Mouse (Mus musculus) kidney, postnatal 25 days (tissue): ENCODE data around the gene Rnf114.

Experiments used
- DNase-seq, 2 experiments: peaks; one replicate each; pipeline ENCODE4 v3.0.0; 2021; ENCODE audit warnings: mixed read lengths in 2 of 2

The Rnf114 gene

DNA sequence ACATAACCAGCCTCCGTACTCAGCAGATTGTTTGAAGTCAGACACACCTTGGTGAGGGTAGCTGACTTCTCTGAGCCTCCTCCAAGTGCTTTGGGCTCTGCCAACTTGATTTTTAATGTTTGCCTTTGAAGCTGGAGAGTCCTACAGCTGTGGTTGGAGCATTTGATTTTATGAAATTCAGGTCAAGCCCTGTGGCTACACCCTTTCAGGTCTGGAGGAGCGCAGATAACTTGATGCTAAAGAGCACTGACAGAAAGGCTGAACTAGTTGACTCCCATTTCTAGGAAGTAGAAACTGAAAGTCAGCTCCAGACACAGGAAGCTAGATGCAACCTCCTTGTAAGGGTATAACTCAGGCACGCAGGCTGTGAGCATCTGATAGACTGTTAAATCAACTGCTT is 12.7 kb downstream of the Rnf114 start:
- DNase-seq = peak in 1 of 2 experiments; percentile 26

DNA sequence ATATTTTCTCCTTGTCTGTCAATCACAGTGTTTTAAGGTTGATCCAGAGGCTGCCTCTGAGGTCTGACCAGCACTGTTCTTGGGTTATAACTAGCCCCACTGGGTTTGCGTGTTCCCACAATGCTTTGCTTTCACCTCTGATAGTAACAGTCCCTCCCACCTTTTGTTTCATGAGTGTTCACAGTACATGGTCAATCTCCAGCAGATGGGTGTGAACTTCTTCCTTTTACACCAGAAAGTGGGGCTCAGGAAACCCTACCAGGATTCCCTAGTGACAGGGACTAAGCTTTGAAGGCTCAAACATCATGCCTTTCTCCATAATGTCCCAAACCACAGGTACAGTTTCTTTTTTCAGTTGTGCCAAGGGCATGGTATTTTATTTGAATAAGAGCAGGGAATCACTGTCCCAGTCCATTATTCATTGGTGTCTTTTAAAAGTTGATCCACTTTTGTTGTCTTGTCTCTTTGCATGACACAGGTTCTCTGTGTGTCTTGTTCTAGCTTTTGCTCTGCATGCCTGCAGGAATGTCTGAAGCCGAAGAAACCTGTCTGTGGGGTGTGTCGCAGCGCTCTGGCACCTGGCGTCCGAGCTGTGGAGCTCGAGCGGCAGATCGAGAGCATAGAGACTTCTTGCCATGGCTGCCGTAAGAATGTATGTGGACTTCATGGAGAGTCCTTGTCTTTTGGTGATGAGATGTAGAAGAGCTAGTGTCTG is 14.3 kb downstream of the Rnf114 start:
- DNase-seq = peak in 1 of 2 experiments; percentile 23

DNA sequence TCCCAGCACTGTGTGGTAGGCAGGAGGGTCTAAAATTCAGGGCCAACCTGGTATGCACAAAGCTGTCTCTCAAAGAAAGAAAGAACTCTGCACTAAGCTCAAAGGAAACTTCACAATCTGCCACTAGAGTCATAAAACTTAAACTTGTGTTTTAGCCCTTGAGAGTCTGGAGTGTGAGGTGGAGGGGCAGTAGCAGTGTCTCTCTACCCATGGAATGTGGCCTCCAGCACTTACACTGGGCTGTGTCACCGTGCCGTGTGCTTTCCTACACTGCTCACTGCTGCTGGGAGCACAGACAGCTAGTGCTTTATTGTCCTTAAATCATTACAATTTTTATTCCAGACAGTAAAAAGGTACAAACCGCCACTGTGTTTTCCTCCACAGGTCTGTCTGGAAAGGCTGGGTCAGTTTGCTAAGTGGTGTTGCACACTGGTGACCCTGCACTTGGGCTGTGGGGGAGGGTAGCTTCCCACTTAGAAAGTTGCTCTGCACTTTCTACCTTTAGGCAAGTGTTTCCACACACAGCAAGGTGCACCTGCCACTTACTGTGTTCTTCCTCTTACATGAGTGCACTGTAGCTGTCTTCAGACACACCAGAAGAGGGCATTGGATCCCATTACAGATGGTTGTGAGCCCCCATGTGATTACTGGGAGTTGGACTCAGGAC is 15.4 kb downstream of the Rnf114 start:
- DNase-seq = peak in 1 of 2 experiments; percentile 24

DNA sequence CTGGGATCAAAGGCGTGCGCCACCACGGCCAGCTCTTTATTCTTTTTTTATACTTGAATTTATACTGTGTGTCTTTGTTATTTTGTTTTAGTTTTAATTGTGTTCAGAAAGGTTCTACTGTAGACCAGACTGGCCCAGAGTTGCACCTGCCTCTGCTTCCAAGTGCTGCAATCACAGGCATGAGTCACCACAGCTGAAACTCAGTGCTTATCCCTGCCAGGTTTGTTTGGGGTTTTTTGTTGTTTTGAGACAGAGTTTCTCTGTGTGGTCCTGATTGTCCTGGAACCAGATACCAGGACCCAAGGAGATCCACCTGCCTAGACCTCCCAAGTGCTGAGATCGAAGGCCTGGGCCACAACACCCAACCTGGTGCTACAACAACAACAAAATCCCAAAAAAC is 16.1 kb downstream of the Rnf114 start:
- DNase-seq = peak in 1 of 2 experiments; percentile 4

DNA sequence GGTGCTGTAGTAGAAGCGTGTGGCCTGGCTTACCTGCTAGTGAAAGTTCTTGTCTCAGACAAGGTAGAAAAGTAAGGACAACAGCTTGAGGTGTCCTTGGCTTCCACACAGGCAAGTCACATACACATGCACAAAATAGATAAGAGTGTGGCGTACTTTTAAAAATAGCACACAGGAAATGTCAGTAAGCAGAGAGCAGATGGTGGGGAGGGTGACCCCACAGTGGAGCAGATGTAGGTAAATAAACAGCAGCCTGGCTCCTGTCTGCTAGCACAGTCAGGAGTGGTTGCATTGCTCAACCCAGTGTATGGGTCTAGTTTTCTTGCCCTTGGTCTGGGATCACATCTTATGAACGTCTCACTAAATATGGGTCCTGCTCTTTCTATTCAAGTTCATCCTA is 18.0 kb downstream of the Rnf114 start:
- DNase-seq = no peak

DNA sequence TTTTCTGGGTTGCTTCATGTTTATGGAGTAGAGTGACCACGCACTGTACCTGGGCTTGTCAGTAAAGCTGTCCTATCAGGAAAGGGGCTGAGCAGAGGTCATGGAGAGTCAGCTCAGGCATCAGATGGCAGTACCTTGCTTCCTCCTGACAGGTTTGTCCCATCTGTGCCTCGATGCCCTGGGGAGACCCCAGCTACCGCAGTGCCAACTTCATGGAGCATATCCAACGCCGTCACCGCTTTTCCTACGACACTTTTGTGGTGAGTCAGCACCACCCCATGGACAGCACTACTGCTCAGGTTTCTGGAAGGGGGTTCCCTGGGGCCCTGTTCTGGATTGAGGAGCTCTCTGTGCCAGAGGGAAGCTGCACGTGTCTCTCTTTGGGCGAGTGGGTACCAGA is 19.9 kb downstream of the Rnf114 start:
- no peak for DNase-seq

DNA sequence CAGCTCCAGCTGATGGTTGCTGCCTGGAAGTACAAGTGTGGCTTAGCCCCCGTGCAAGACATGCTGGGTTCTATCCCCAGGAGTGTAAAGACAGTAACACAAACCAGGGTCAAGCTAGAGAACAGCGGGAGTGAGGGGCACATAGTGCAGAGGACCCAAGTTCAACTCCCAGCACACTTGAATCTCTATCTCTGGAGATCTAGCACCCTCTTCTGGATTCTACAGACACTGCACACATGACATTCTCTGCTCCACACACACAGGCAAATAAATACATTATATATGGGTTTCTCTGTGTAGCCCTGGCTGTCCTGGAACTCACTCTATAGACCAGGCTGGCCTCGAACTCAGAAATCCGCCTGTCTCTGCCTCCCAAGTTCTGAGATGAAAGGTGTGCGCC is 20.5 kb downstream of the Rnf114 start:
- DNase-seq = no peak

DNA sequence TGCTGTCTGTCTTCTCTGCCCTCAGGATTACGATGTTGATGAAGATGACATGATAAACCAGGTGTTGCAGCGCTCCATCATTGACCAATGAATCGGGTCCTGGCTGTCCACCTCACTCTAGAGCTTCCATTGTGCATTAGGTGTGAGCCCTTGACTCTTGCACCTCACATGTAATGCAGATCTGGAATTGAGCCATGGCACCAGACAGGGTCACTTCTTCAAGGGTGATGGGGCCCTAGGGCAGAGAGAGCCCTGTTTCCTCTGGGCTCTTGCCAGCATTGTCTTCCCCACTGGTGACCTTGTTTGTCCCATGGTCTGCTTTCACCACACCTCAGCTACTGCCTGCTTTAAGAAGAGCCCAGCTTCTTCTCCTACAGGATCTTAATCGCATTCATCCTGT is 22.2 kb downstream of the Rnf114 start:
- DNase-seq = no peak

DNA sequence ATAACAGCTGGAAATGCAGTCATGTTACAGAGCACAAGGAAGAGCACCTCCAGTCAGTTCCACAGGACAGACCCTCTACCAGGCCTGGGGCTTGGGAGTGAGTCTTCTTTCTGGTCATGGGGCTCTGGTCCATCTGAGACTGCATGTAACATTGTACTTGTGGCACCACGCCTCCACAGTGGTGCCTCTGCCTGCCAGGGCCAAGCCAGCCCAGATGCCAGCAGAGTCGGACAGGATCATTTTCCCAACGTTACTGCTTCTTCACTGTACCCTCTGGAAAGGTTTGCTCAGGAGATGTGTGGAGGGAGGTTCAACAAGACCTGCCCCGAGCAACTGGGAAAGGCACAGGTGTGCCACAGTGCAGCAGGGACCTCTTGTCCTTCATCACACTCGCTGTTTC is 23.2 kb downstream of the Rnf114 start:
- no peak for DNase-seq

DNA sequence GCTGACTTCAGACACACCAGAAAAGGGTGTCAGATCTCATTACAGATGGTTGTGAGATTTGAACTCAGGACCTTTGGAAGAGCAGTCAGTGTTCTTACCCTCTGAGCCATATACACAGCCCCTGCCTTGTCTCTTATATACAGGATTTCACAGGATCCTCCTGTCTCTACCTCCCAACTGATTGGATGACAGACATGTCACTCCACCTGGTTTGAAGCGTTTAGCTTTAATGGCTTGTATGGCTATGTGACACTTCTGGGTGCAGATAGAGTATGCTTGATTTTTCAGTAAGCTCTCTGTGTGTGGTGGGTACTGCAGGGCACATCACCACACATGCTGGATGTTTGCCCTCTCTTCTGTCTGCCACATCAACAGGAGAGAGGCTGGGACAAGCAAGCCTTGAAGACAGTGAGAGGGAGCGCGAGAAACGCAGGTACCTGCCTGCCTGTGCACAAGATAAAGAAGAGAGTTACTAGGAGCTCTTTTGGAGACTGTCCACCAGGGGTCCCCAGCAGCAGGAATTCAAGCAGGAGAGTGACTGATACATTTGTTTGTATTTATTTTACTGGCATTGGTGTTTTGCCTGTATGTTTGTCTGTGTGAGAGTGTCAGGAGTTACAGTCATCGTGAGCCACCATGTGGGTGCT is 27.3 kb downstream of the Rnf114 start:
- DNase-seq = no peak

DNA sequence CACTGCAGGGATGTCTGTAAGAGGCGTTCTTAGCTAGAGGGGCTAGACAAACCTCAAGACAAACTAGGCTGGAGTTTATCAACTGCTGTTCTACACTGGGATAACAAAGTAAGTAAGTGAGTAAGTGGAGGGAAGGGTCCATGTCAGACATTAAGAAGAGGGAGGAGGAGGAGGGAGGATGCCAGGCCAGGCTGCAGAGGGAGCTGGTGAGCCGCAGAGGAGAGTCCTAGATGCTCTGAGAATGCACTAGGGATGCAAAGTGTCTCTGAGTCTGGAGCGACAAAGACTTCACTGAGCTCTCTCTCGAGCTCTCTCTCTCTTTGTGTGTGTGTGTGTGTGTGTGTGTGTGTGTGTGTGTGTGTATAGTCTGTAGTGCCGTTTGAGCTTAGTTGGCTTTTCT is 35.8 kb downstream of the Rnf114 start:
- peak in 1 of 2 experiments; percentile 38 for DNase-seq

DNA sequence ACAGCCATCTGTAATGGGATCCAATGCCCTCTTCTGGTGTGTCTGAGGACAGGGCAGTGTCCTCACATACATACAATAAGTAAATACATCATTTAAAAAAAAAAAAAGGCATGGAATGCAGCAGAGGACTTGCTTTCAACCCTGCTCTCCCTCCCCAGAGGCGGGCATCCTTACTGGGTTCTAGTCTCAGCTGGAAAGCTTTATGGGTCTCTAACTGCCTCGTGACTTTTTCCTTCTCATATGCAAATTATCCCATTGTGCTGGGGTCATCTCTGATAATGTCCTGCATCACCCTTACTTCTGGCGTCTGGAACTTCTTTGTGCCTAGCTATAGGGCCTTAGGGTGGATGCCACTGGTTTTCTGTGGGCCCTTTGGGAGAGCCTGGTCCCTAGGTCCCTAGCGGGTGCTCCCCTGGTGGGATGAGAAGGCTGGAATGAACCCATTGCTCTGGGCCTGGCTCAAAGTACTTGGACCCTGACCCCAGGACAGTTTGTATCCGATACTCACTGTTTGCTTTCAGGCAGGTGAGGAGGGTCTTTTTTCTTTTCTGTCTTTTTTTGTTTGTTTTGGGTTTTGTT is 37.6 kb downstream of the Rnf114 start:
- no peak for DNase-seq

DNA sequence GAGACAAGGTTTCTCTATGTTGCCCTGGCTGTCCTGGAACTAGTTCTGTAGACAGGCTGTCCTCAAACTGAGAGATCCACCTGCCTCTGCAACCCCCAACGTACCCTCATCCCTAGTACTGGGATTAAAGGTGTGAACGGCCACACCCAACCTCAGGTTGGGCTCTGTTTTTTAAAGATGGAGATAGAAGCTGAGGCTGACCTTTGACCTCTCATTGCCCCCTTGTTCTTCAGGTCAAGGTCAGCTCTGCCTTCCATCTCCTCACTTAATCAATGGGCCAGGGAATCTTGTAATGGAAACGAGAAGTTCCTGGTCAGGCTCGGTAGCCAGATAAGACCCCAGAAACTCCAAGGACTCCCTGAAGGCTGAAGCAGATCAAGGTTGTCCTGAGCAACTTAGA is 38.1 kb downstream of the Rnf114 start:
- no peak for DNase-seq

DNA sequence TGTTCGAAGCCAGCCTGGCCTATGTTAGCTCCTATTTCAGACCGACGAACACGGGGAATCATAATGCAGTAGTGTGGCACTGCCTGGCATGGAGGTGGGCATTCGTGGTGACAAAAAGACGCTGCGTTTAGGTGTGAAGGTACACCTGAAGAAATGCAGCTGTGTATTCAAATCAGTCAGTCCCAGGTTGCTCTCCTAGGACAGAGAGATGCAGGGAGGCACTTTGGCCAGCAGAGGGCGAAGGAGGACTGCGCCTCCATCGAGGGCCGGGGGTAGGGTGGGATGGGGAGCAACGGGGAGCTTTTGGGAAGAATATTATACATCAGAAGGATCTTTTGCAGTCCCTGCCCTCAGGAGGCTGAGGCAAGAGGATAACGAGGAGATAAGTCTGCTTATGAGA is 39.7 kb downstream of the Rnf114 start:
- peak in 1 of 2 experiments; percentile 58 for DNase-seq

DNA sequence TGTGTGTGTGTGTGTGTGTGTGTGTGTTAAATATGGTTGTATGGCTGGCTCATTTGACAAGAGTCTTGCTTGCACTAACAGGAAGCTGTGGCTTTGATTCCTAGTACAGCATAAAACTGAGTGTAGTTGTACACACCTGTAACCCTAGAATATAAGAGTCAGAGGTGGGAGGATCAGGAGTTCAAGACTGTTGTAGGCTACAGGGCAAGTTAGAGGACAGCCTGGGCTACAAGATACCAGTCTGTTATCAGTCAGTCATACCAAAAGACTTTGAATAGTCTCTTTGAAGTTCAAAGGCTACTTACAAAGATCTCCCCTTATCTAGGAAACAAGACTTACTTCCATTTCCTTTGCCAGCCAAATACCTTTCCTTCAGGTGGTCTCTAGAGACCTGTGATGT is 41.4 kb downstream of the Rnf114 start:
- DNase-seq = no peak

DNA sequence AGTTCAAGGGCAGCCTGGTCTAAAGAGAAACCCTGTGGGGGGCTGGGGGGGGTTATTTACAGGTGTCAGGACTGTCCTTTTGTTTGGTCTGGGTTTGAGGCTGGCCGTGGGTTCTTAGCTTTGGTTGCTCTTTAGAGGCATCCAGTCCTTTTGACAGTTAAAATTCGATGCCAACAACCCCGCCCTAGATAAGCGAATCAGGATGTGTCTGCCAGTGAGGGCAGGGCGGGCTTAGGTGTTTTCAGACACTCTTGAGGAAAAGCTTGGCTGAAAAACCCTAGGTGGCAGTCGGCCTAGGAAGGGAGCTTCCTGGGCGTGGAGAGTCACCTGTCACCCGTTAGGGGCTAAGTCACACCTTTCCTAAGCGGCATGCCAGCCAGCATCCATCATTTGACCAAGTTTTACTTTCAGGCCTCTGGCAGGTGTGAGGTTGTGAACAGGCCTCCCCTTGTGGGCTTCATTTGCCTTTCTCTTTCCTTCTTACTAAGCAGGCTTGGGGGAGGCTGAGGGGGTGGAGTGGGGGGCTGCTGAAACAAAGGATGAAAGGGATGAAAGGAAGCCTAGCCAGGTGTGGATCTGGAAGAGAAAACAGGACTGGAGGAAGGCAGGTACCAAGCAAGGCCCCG is 44.0 kb downstream of the Rnf114 start:
- no peak for DNase-seq

DNA sequence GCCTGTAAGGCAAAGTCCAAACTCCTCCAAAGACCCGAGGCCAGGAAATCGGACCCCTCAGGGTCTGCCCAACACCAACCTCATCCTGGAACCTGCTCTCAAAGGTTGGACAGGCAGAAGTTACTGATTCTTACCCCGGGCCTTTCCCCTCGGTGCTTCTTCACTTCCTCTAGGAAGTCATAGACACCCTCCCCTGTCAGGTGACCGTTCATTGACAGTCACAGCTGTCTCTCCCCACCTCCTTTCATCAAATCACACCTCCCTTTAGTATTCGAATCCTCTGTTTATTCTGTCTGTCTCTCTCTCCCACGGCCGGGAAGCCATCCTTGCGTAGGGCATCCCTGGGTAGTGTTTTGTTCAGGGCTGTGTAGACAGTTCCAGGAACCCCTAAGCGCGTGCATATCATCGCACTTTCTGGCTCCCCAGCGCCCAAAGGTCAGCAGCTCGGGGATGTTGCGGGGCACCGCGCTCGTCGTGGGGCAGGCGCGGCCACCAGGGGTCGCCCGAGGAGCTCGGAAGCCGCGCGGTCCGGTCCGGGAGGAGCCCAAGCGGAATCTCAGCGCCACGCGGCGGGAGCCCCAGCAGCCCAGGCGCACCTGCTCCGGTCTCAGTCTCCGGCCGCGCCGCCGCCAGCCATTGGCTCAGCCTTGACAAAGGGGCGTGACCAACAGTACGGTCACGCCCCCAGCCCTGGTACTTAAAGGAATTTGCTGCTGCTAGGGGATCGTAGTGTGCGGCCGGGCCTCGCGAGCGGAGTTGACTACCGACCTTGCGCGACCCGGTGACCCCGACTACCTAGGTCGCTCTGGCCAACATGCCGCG is 45.2 kb downstream of the Rnf114 start, which contains the start of gene Snai1:
Snai1 (plus strand) TSS at position 720 of the 822 bp plus-strand sequence.
- peak; percentile 96 to 98 for DNase-seq

DNA sequence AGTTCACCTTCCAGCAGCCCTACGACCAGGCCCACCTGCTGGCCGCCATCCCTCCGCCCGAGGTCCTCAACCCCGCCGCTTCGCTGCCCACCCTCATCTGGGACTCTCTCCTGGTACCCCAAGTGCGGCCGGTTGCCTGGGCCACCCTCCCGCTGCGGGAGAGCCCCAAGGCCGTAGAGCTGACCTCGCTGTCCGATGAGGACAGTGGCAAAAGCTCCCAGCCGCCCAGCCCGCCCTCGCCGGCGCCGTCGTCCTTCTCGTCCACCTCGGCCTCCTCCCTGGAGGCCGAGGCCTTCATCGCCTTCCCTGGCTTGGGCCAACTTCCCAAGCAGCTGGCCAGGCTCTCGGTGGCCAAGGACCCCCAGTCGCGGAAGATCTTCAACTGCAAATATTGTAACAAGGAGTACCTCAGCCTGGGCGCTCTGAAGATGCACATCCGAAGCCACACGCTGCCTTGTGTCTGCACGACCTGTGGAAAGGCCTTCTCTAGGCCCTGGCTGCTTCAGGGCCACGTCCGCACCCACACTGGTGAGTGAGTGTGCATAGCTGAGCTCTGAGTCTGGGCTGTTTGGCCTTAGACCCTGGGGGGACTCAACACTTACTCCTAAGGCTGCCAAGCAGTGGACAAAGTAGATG is 46.3 kb downstream of the Rnf114 start:
- DNase-seq = no peak

DNA sequence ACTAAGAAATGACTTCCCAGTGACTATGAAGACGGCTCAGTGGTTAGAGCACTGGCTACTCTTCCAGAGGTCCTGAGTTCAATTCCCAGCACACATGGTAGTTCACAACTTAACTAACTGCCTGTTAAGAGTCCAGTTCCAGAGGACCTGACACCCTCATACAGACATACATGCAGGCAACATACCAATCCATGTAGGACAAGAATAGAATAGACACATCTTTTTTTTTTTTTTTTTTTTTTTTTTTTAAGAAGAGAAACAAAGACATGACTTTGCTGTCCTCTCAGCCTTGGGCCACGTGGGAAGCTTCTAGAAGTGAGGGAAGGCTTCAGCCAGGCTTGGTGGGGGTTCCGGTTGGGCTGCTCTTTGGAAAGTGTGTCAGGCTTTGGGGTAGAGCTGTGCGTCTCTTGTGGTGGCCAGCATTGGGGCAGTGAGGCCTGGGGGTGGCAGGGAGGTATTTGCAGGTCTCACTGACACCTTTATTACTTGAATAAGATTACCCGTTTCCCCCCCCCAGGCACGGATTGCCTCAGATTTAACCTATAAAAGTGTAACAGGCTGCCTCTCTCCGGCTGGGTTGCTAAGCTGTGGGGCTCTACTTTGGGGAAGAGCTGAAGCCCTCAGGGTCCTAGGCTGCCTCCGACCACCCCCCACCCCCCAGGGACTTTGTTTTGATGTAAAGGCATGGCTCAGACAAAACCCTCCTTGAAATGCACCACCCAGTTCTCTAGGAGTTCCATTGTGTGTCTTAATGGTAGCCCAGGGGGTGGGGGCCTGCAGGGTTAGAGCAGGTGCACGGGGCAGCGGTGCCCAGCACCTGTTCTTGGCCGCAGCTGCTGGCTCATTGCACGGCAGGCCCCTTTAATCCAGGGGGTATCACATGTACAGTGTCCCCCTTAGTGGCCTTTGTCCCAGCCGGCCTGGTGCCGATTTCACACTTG is 47.4 kb downstream of the Rnf114 start:
- no peak for DNase-seq

DNA sequence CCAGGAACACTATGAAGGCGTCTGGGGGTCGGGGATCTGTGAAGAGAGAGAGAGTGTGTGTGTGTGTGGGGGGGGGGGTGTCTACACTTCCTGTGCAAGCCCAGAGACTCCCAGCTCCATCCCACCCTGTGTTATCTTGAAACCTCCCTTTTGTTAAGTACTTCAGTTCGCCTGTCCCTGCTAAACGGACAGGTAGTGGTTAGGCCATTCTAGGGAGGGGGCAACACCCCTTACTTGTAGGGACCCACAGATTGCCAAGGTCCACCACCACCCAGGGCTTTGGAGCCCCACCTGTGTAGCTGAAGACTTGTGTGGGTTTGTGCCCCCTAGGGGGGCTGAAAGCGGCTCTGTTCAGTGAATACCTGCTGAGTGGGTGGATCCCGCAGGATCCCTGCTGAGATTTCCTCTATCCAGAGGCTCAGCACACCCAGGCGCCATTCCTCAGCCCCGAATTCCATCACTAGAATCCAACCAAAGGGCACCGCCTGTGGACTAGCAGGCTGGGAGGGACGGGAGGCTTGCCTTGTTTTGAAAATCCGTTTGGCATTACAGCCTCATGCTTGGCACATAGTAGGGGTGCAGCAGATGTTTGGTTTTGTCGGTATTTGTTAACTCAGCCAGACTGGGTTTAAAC is 48.1 kb downstream of the Rnf114 start:
- no peak for DNase-seq
